Mouse (Mus musculus): ENCODE measurements around the gene Stard13. TPM values are rescaled to one million over a fixed set of nuclear protein-coding genes. Genes with fewer than 3 reads are reported as not detected.
A peak's percentile ranks its signal among the peaks of the same experiment; 100 is the strongest.

The Stard13 gene
- total RNA-seq, 2 experiments from 2014 or later: 8.9 to 14.4 TPM

GRCm38 (mm10) chr5:151065228-151065627 lies 168.4 kb downstream of the Stard13 start:
- DNase-seq (ENCODE audit: low spot score in 2 of 2): no peak

DNA sequence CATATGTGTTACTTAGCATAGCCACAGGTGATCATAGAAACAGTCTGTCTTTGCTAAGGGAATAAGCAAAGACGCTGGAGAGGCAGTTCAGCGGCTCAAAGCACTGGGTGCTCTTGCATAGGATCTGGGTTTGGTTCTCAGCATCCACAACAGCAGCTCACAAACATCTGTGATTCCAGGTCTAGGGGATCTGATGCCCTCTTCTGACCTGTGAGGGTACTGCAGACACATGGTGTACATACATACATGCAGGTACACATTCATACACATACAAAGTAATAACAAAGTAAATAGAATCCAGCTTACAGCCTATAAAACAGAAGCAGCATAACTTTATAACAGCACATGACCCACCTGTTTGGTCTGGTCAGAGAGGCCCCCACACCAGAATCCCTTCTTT lies 171.7 kb downstream of the Stard13 start:
- no peak for DNase-seq (ENCODE audit: low spot score in 2 of 2)

GRCm38 (mm10) chr5:151060476-151060875 lies 173.2 kb downstream of the Stard13 start:
- DNase-seq (ENCODE audit: low spot score in 2 of 2): no peak

- DNase-seq (ENCODE audit: low spot score in 2 of 2): no peak
These were observed 173.9 kb downstream of the Stard13 start for GRCm38 (mm10) chr5:151059772-151060171.

- DNase-seq (ENCODE audit: low spot score in 2 of 2): no peak
These were observed 174.3 kb downstream of the Stard13 start for GRCm38 (mm10) chr5:151059352-151059751.

GRCm38 (mm10) chr5:151057716-151058115 lies 175.9 kb downstream of the Stard13 start:
- no peak for DNase-seq (ENCODE audit: low spot score in 2 of 2)

DNA sequence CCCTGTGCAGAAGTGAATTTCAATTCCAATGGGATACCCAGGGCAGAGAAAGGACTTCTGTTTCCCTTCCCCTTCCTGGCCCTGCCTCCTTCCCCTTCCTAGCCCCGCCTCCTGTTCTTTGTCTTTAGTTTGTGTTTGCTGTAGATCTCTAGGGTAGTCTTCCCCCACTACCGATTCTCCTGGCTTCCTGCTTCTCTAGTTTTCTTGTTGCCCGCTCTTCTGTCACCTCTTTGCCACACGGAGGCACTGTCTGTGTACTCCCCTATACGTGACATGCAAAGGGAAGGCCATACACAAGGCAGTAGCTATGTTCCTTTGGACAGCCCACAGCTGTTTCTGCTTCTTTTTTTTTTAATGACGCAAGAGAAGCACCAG lies 176.7 kb downstream of the Stard13 start:
- no peak for DNase-seq (ENCODE audit: low spot score in 2 of 2)

DNA sequence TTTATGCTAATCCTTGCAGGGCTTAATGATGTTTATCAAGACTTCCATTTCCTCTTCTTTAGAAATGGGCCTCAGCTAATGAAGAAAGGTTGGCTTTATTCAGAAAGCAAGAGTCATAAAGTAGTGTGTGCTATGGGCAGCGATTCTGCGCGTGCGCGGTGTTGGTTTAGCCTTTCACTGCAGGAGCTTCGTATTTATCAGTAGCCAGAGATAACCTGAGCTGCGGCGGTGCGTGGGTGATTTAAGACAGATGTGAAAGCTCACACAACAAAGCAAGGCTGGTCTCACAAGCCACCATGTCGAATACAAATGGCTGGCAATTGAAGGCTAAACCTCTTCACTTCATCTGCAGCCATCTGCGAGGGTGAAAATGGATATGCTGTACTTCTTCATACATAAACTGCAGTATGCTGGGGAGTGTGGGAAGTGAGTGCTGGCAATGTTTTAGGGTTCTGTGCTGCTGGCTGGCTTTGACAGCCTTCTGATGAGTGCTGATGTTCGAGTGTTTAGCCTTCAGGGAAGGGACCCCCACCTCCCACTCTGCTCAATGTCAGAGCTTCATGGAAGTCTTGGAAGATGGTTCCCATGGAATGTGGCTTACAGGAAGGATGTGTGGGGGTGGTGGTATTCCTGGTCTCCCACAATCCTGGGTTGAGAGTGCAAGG lies 177.2 kb downstream of the Stard13 start:
- no peak for DNase-seq (ENCODE audit: low spot score in 2 of 2)

- DNase-seq (ENCODE audit: low spot score in 2 of 2): no peak
These were observed 178.1 kb downstream of the Stard13 start for GRCm38 (mm10) chr5:151055426-151056090.

DNA sequence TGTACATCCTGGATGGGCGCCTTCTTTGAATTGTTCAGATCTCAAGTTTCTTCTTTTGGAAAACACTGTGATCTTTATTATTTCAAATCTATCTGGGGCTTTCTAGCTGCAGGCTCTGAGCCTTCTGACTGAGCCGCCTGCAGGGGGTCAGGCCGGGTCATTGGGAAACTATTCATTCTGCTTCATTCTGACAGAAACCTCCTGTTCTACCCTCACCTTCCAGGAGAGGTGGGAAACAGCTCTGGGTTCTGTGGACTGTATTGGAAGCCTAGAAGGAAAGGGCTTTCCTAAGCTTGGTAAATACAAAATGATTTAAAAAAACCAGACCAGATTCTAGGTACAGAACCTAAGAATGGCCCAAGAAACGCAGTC lies 178.9 kb downstream of the Stard13 start:
- no peak for DNase-seq (ENCODE audit: low spot score in 2 of 2)

DNA sequence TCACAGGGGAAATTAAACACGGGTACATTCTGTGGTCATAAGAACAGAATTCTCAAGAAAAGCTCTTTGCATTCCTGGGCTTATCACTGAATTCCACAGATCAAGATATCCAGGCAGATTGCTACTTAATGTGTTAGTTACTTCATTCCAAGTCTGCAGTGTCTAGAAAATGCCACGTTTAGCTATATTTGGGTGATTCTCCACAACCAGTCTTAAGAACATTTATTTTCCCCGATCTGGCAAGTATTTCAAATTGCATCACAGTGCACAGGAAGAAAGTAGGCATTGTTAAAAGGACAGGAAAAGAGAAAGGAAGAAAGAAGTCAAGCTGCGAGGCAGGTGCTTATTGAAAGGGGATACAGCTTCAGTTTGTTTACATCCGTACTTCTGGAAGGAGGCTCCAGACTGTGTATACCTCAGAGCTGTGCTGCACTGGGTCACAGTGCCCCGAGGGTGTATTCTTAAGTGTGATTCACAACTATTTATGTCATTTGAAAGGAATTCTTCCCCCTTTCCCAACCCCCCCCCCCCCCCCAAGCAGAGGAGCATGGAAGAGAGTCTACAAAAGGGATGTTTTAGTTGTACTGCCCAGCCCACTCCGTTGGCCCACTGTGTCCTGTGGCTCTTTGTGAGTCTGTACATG lies 179.4 kb downstream of the Stard13 start:
- no peak for DNase-seq (ENCODE audit: low spot score in 2 of 2)

- DNase-seq (ENCODE audit: low spot score in 2 of 2): peak in 1 of 2 experiments; percentile 5
These were observed 180.4 kb downstream of the Stard13 start for GRCm38 (mm10) chr5:151053190-151053589.

- no peak for DNase-seq (ENCODE audit: low spot score in 2 of 2)
These were observed 181.3 kb downstream of the Stard13 start for GRCm38 (mm10) chr5:151052331-151052730.

GRCm38 (mm10) chr5:151047488-151047887 lies 186.1 kb downstream of the Stard13 start:
- DNase-seq (ENCODE audit: low spot score in 2 of 2): no peak

GRCm38 (mm10) chr5:151046917-151047316 lies 186.7 kb downstream of the Stard13 start:
- no peak for DNase-seq (ENCODE audit: low spot score in 2 of 2)

DNA sequence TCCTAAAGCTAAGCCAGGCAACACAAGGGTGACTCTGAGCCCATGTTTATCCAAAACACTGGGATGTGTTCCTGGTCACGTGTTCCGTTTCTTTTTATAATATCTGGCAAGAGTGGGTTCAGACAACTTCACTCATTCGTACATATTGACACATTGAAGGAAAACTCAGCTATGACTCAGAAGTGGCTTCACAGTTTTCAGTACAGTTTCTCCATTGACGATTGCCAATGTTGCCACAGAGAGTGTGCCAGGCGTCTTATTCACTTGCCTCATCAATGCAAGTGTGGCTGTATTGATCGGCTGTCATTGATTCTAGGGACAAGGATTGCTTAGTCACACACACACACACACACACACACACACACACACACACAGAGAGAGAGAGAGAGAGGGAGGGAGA lies 187.5 kb downstream of the Stard13 start:
- DNase-seq (ENCODE audit: low spot score in 2 of 2): no peak

DNA sequence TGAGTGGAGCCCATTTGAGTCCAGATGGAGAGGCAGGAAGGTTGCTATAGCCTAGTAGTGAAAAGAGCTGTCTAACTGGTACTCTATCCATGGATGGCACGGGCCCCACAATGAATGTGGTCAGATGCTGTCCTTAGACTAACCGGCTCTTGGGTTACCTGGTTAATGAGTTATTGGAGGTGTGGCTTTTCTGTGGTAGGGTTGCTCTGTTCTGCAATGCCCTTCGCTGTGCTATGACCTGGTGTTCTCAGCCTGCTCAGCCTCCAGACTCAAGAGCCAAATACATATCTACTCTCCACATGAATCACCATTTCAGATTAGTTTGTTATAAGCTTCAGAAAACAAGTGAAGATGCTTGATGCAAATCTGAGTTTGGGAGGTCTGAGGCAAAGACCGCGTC lies 190.7 kb downstream of the Stard13 start:
- DNase-seq (ENCODE audit: low spot score in 2 of 2): no peak

- no peak for DNase-seq (ENCODE audit: low spot score in 2 of 2)
These were observed 195.8 kb downstream of the Stard13 start for GRCm38 (mm10) chr5:151037871-151038270.

- DNase-seq (ENCODE audit: low spot score in 2 of 2): no peak
These were observed 198.7 kb downstream of the Stard13 start for GRCm38 (mm10) chr5:151034715-151035512.

DNA sequence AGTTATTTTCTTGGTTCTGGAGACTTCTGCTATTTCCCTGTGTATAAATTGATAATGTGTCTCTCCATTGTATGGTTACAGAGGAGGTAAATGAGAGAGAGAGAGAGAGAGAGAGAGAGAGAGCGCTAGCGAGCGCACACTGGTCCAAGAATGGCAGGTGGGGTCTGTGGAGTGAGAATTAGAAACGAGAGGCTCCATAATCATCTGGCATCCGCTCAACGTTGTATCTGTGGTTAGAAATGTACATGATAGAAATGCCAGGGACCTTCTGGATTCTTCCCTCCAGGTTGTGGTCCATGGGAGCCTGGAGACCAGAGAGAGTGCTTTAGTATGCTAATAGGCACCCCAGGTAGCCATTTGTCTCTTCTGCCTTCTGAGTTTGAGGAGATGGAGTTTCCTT lies 204.7 kb downstream of the Stard13 start:
- DNase-seq (ENCODE audit: low spot score in 2 of 2): no peak

GRCm38 (mm10) chr5:151027171-151027570 lies 206.5 kb downstream of the Stard13 start:
- DNase-seq (ENCODE audit: low spot score in 2 of 2): no peak

DNA sequence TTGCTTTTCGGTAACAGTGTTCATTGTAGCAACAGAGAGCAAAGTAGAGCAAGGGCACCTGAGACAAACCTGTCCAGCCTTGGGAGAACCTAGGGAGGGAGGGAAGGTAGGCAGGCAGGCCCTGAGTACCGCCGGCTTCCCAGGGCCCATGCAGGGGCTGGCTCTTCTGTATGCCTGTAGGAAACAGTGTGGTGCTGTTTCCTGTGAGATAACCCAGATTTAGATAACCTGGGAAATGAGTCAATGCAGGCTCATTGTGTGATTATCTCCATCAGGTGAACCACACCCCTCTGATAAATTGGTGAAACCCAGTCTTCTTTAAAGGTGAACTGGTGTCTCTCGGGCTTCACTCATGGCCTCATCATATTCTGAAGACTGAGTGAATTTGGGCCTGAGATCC lies 207.6 kb downstream of the Stard13 start:
- DNase-seq (ENCODE audit: low spot score in 2 of 2): no peak

All from adrenal gland, adult 18-20 months (tissue).